Mouse (Mus musculus) bone marrow macrophage, adult 2 months (primary cell): Measurements from ENCODE around the gene Sp6.

Source experiments
- CTCF ChIP-seq: IDR thresholded peaks from 2 replicates; pipeline ENCODE4 v1.5.1; 2012; ENCODE audit warnings: low read depth, mild to moderate bottlenecking, low read length, moderate library complexity
- POLR2A ChIP-seq: IDR thresholded peaks from 2 replicates; pipeline ENCODE4 v1.6.1; 2012; ENCODE audit warnings: mild to moderate bottlenecking, low read depth, low read length, borderline replicate concordance

GRCm38 (mm10) chr11:97021121-97021765, 8.0 kb downstream of the Sp6 start:
- TF ChIP-seq CTCF: no peak
- no peak for TF ChIP-seq POLR2A
